Mouse (Mus musculus) liver, embryonic 11.5 days (tissue): ENCODE data around the gene Pga5. TPM values are rescaled to one million over a fixed set of nuclear protein-coding genes. Genes with fewer than 3 reads are reported as not detected.
A peak's percentile ranks its signal among the peaks of the same experiment; 100 is the strongest.

Experiments
- ATAC-seq: fragments of 200-750 bp; cut with Nextera tagmentation; replicated peaks from 2 replicates; pipeline ENCODE4 v1.8.0; 2017; ENCODE audit warnings: moderate number of reproducible peaks, mild to moderate bottlenecking, moderate TSS enrichment, moderate library complexity; ENCODE audit not compliant: low FRiP score
- DNase-seq: peaks from one replicate; pipeline ENCODE4 v3.0.0-alpha.2; 2017; ENCODE audit warnings: low spot score
- H3K27ac ChIP-seq: fragments of 300-500 bp; sonication (generic); 2 replicates; pipeline ENCODE4 v1.5.1; 2014; ENCODE audit warnings: mild to moderate bottlenecking, low read depth, low read length, control low read depth
- H3K27me3 ChIP-seq: fragments of 300-500 bp; sonication (generic); replicated peaks from 2 replicates; pipeline ENCODE4 v1.6.1; 2014; ENCODE audit warnings: low read length, mixed read lengths; ENCODE audit not compliant: control insufficient read depth, insufficient read depth
- H3K36me3 ChIP-seq: fragments of 300-500 bp; sonication (generic); 2 replicates; pipeline ENCODE4 v1.6.1; 2014; ENCODE audit warnings: mild to moderate bottlenecking, low read length, moderate library complexity, mixed read lengths; ENCODE audit not compliant: control insufficient read depth, insufficient read depth
- H3K4me1 ChIP-seq: fragments of 300-500 bp; sonication (generic); replicated peaks from 2 replicates; pipeline ENCODE4 v1.6.1; 2014; ENCODE audit warnings: low read length, mixed read lengths; ENCODE audit not compliant: control insufficient read depth, insufficient read depth
- H3K4me2 ChIP-seq: fragments of 300-500 bp; sonication (generic); 2 replicates; pipeline ENCODE4 v1.6.1; 2014; ENCODE audit warnings: mild to moderate bottlenecking, control low read depth, moderate library complexity
- H3K4me3 ChIP-seq: fragments of 300-500 bp; sonication (generic); 2 replicates; pipeline ENCODE4 v1.5.1; 2014; ENCODE audit warnings: low read depth, low read length, control low read depth
- H3K9ac ChIP-seq: fragments of 300-500 bp; sonication (generic); 2 replicates; pipeline ENCODE4 v1.6.1; 2014; ENCODE audit warnings: low read depth, low read length, control low read depth
- H3K9me3 ChIP-seq: fragments of 300-500 bp; sonication (generic); 2 replicates; pipeline ENCODE4 v1.6.1; 2016; ENCODE audit warnings: low read length, inconsistent platforms, mixed read lengths; ENCODE audit not compliant: control insufficient read depth
- WGBS: fragments of 180-500 bp; shearing (Covaris S2); extraction: QIAGEN DNeasy Blood & Tissue Kit; methylation state at CpG from one replicate; pipeline ENCODE4 v1.1.7; 2014; 5-methylcytosine and 5-hydroxymethylcytosine counted together
- polyA plus RNA-seq: library from polyadenylated mRNA; unstranded; fragments of >200 nt; fragmentation: Nextera tagmentation; extraction: Ambion mirVana; gene quantifications from 2 replicates; pipeline ENCODE4 v1.2.1, GENCODE M21; 2014

Gene Pga5
- polyA plus RNA-seq, 1 experiment from 2014 or later = not detected

- H3K4me2 ChIP-seq = no peak overlapping the region
Measured at GRCm38 (mm10) chr19:10715476-10715875, 37.6 kb upstream of the Pga5 start.

GRCm38 (mm10) chr19:10714682-10715475, 37.0 kb upstream of the Pga5 start:
- Histone ChIP-seq H3K36me3 (peaks cover 14% of the 10 kb centered on the region; the same call in 1 of the 2 replicates), H3K4me1 (no peaks in the 10 kb centered on the region), H3K9me3 (no peaks in the 10 kb centered on the region), H3K4me2 (no peak overlapping the region), H3K27ac (no peak overlapping the region), H3K27me3 (no peaks in the 10 kb centered on the region), H3K4me3 (no peak overlapping the region), H3K9ac (no peak overlapping the region)
- ATAC-seq = peak; percentile 63; the same call in 1 of the 2 replicates
- no peak for DNase-seq
- 47% methylated on average over 4 of the region's 4 CpGs for WGBS

More at GRCm38 (mm10) chr19:10715476-10715875, 37.6 kb upstream of the Pga5 start:
- no peak overlapping the region for H3K9ac ChIP-seq
- no peaks in the 10 kb centered on the region for H3K27me3 ChIP-seq
- no peaks in the 10 kb centered on the region for H3K9me3 ChIP-seq
- H3K4me1 ChIP-seq = no peaks in the 10 kb centered on the region
- H3K36me3 ChIP-seq = peaks cover 14% of the 10 kb centered on the region; the same call in 1 of the 2 replicates
- 91% methylated on average over 6 of the region's 6 CpGs for WGBS
- H3K27ac ChIP-seq = no peak overlapping the region
- no peak overlapping the region for H3K4me3 ChIP-seq
- no peak for DNase-seq
- no peak for ATAC-seq

GRCm38 (mm10) chr19:10714168-10714567, 36.3 kb upstream of the Pga5 start:
- Histone ChIP-seq H3K9ac (no peak overlapping the region), H3K9me3 (no peaks in the 10 kb centered on the region), H3K4me3 (no peak overlapping the region), H3K27ac (no peak overlapping the region), H3K4me1 (peaks cover 5% of the 10 kb centered on the region; the same call in 1 of the 2 replicates), H3K36me3 (peaks cover 14% of the 10 kb centered on the region; the same call in 1 of the 2 replicates), H3K4me2 (no peak overlapping the region), H3K27me3 (no peaks in the 10 kb centered on the region)
- DNase-seq (no peak), ATAC-seq (no peak)
- 84% methylated on average over 6 of the region's 6 CpGs for WGBS

- no peaks in the 10 kb centered on the region for H3K27me3 ChIP-seq
- peaks cover 7% of the 10 kb centered on the region; the same call in 1 of the 2 replicates for H3K4me1 ChIP-seq
- no peak overlapping the region for H3K4me3 ChIP-seq
- peaks cover 14% of the 10 kb centered on the region; the same call in 1 of the 2 replicates for H3K36me3 ChIP-seq
- no peaks in the 10 kb centered on the region for H3K9me3 ChIP-seq
- H3K9ac ChIP-seq = no peak overlapping the region
- WGBS = 88% methylated on average over 10 of the region's 10 CpGs
- H3K4me2 ChIP-seq = no peak overlapping the region
- no peak for DNase-seq
- ATAC-seq = no peak
- no peak overlapping the region for H3K27ac ChIP-seq
Measured at GRCm38 (mm10) chr19:10713551-10713950, 35.7 kb upstream of the Pga5 start.

GRCm38 (mm10) chr19:10712646-10713045, 34.8 kb upstream of the Pga5 start:
- no peak for DNase-seq
- peaks cover 7% of the 10 kb centered on the region; the same call in 1 of the 2 replicates for H3K4me1 ChIP-seq
- H3K9me3 ChIP-seq = no peaks in the 10 kb centered on the region
- H3K27me3 ChIP-seq = no peaks in the 10 kb centered on the region
- H3K27ac ChIP-seq = no peak overlapping the region
- H3K4me2 ChIP-seq = no peak overlapping the region
- no peak overlapping the region for H3K4me3 ChIP-seq
- peaks cover 14% of the 10 kb centered on the region; the same call in 1 of the 2 replicates for H3K36me3 ChIP-seq
- no peak for ATAC-seq
- H3K9ac ChIP-seq = no peak overlapping the region
- 91% methylated on average over 12 of the region's 12 CpGs for WGBS

- ATAC-seq = no peak
- WGBS = 91% methylated on average over 7 of the region's 7 CpGs
- no peak overlapping the region for H3K27ac ChIP-seq
Measured at GRCm38 (mm10) chr19:10712194-10712593, 34.3 kb upstream of the Pga5 start.

GRCm38 (mm10) chr19:10710751-10711150, 32.9 kb upstream of the Pga5 start:
- H3K4me1 ChIP-seq = peaks cover 7% of the 10 kb centered on the region; the same call in 1 of the 2 replicates
- no peak overlapping the region for H3K4me2 ChIP-seq
- no peak overlapping the region for H3K27ac ChIP-seq
- H3K27me3 ChIP-seq = no peaks in the 10 kb centered on the region
- no peak for DNase-seq
- ATAC-seq = no peak
- no peaks in the 10 kb centered on the region for H3K9me3 ChIP-seq
- H3K9ac ChIP-seq = no peak overlapping the region
- no peak overlapping the region for H3K4me3 ChIP-seq
- H3K36me3 ChIP-seq = peaks cover 14% of the 10 kb centered on the region; the same call in 1 of the 2 replicates
- WGBS = 86% methylated on average over 4 of the region's 4 CpGs

More at GRCm38 (mm10) chr19:10712194-10712593, 34.3 kb upstream of the Pga5 start:
- Histone ChIP-seq H3K4me2 (no peak overlapping the region), H3K9ac (no peak overlapping the region), H3K27me3 (no peaks in the 10 kb centered on the region), H3K4me1 (peaks cover 7% of the 10 kb centered on the region; the same call in 1 of the 2 replicates), H3K9me3 (no peaks in the 10 kb centered on the region), H3K36me3 (peaks cover 14% of the 10 kb centered on the region; the same call in 1 of the 2 replicates), H3K4me3 (no peak overlapping the region)
- no peak for DNase-seq

- no peak for DNase-seq
- Histone ChIP-seq H3K4me3 (no peak overlapping the region), H3K9ac (no peak overlapping the region), H3K27ac (no peak overlapping the region), H3K4me2 (no peak overlapping the region), H3K36me3 (peaks cover 14% of the 10 kb centered on the region; the same call in 1 of the 2 replicates), H3K4me1 (peaks cover 7% of the 10 kb centered on the region; the same call in 1 of the 2 replicates), H3K27me3 (no peaks in the 10 kb centered on the region), H3K9me3 (no peaks in the 10 kb centered on the region)
- ATAC-seq = peak; percentile 35; the same call in 1 of the 2 replicates
- WGBS = 78% methylated on average over 9 of the region's 9 CpGs
Measured at GRCm38 (mm10) chr19:10710088-10710511, 32.2 kb upstream of the Pga5 start.
